Mouse (Mus musculus) megakaryocyte, adult 5-6 weeks (primary cell): ENCODE measurements around the gene Sirt4. TPM values are rescaled to one million over a fixed set of nuclear protein-coding genes. Genes with fewer than 3 reads are reported as not detected.
"Not testable (repeated sequence)": the region's sequence is repeated elsewhere in the genome, so short reads cannot be mapped to it uniquely, and the experiment has no call there.

ENCODE experiments used
- ATAC-seq: 2 replicates; pipeline ENCODE4 v1.8.0; 2016; ENCODE audit warnings: mild to moderate bottlenecking, inconsistent platforms; ENCODE audit not compliant: poor library complexity, severe bottlenecking
- total RNA-seq, 2 experiments: library from RNA; stranded (forward) in 1 of 2; stranded (reverse) in 1 of 2; fragments of 153-499, 151-499 nt in 1 of 2; fragments of 221-1000, 200-1000 nt in 1 of 2; gene quantifications; 2 replicates each; pipeline versions ENCODE4 v1.2.3 to v1.2.4; 2015 to 2017

Sirt4 gene
- total RNA-seq, 2 experiments from 2014 or later = 2.0 to 5.4 TPM

DNA sequence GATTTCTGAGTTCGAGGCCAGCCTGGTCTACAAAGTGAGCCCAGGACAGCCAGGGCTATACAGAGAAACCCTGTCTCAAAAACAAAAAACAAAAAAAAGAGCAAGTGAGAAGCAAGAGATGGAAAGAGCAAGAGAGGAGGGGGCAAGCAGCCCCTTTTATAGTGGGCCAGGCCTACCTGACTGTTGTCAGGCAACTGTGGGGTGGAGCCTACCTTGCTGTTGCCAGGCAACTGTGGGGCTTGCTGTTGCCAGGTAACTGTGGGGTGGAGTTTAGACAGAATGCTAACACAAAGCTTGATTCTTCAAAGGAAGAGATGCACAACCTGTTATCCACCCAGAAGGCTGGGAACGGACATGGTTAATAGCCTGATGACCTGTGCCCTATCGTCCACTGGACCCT, 11.1 kb upstream of the Sirt4 start:
- not testable (repeated sequence) for ATAC-seq

DNA sequence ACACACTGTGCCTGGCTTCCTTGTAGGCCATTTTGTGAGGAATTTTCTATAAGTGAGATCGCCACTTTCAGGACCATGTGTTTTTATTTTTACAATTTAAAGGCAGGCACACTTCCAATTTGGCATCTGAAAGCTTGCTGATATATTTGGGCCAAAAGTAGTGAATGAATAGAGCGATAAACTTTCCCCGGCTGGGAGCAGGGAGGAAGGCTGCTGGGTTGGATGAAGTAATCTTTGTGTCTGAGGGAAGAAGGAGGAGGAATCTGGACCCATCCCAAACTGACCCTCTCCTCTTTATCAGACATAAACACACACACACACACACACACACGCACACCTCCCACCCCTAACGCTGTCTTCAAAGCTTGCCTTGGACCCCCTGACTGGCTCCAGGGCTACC, 8.9 kb upstream of the Sirt4 start:
- ATAC-seq = no peak

DNA sequence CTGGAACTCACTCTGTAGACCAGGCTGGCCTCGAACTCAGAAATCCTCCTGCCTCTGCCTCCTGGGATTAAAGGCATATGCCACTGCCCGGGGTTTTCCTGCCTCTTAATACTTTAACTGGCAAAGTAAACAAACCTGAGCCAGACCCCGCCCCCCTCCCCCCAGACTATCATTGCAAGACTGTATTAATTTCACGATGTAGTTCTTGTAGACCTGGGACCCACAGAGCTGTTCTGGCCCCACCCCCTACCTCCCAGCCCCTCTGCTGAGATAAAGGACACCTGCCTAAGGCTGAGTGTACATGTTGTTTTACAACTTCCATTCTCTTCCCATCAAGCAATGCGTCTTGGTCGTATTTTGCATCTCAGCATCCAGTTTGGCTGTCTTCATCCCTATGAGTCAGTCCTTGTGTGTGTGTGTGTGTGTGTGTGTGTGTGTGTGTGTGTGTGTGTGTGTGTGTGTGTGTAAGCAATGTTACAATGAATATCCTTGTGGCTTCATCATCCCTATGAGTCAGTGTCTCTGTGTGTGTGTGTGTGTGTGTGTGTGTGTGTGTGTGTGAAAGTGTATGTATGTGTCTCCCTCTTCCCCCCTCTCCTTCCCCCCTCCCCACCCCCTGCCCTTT, 8.3 kb upstream of the Sirt4 start:
- no peak for ATAC-seq

GRCm38 (mm10) chr5:115491771-115492322, 7.3 kb upstream of the Sirt4 start:
- ATAC-seq = peak; percentile 5; the same call in 1 of the 2 replicates

DNA sequence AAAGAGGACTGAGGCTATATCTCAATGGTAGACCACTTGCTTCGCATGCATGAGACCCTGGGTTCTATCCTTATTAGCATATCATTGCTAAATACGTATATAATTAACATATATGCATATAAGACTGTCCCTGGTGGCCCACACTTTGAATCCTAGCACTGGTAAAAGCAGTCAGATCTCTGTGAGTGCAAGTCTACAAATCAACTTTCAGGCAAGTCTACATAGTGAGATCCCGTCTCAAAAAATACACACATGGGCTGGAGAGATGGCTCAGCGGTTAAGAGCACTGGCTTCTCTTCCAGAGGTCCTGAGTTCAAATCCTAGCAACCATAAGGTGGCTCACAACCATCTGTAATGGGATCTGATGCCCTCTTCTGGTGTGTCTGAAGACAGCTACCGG, 6.6 kb upstream of the Sirt4 start:
- ATAC-seq = no peak

DNA sequence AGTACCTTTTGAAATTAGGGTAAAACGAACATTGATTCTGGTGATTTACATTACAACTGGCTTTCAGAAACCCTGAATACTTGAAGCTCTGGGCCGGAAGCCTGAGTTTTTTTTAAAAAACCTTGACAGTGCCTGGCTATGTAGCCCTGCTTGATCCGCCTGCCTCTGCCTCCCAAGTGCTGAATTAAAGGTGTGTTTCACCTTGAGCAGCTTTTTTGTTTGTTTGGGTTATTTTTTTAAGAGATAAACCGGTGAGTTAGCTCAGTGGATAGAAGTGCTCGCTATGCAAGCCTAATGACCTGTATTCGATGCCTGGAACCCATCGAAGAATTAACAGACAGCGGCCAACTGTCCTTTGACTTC, 6.1 kb upstream of the Sirt4 start:
- ATAC-seq = peak; percentile 3

DNA sequence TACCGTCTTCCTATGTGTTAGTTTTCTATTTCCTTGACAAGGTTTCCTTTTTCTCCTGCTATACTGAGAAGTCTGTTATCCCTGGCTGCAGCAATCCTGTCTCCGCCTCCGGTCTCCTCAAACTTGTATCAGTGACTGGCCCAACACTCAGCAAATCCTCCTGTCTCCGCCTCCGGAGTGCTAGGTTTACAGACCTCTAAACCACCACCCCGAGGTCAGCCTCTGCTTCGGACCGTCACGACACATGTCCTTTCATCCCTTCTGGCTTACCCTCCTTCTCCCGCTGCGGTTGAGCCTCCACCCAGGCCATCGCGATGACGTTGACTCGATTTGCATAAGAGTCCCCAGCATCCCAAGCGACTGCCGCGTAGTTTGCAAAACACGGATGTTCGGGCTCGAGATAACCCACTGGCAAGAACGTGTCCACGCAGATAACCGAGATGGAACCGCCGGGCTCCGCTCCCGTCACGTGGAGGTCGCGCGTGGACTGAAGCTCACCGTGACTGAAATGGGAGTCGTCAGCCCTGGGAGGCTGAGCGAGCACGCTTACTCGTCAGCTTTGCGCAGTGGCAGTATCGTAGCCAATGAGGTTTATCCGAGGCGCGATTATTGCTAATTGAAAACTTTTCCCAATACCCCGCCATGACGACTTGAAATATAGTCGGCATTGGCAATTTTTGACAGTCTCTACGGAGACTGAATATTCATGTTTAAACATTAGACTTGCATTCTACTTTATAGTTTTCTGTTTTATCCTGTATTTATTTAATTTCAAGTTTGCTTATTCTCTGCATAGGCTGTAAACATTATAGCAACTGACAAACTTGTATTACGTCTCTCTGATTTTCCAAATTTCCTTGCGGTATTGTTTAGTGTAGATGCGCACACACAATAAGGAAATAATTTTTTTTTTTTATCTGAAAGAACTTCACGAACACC, 5.4 kb upstream of the Sirt4 start:
- peak; percentile 79 for ATAC-seq

DNA sequence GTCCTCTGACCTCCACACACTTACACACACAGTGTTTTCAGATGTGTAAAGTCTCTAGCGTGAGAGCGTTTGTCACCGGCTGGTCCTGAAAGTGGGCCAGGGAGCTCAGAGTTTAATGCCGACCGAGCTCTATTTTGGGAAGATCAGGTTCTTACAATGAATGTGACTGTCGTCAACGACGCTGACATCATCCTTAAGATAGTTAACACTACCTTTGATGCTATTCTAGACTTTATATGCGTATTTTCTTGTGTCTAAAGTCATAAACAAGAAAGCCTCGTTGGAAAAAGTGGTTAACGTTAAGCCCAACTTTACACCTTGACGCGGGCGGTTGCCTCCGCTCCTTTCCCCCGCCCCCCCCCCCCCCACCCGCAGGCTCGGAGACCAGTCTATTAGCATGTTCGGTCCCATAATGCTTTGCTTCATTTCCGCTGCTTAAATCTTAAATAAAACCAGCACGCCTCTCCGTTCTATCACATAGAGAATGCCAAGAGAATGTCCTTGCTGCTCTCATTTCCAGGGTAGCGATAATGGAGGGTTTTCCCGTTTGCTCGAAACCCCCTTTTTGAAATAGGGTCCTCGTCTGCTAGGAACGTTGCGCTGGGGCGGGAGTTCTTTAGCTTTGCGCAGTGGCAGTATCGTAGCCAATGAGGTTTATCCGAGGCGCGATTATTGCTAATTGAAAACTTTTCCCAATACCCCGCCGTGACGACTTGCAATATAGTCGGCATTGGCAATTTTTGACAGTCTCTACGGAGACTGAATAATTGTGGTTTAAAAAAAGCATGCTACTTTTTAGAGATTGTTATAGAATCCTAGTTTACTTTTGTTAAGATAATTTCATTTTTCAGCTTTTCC, 4.5 kb upstream of the Sirt4 start:
- peak; percentile 36 for ATAC-seq

- no peak for ATAC-seq
Measured at GRCm38 (mm10) chr5:115487942-115488580, 3.5 kb upstream of the Sirt4 start.

- no peak for ATAC-seq
Measured at GRCm38 (mm10) chr5:115487353-115487752, 2.8 kb upstream of the Sirt4 start.

GRCm38 (mm10) chr5:115486726-115487125, 2.2 kb upstream of the Sirt4 start:
- ATAC-seq = no peak

GRCm38 (mm10) chr5:115485489-115486205, 1.1 kb upstream of the Sirt4 start:
- ATAC-seq = no peak

- no peak for ATAC-seq
Measured at GRCm38 (mm10) chr5:115484996-115485395, 471 bp upstream of the Sirt4 start.

DNA sequence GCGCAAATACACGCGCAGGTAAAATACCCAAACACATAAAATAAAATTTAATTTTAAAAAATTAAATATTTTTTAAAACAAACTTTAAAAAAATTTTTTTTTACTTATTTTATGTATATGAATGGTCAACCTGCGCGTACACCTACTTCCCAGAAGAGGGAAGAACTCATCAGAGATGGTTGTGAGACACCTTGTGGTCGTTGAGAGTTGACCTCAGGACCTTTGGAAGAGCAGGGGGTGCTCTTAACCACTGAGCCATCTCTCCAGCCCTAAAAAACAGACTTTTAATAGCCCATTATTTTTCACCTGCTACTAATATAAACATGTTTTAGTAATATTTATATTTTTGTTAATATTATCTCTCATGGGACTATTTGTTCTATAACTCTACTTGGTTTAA, 1.1 kb downstream of the Sirt4 start:
- ATAC-seq = no peak

DNA sequence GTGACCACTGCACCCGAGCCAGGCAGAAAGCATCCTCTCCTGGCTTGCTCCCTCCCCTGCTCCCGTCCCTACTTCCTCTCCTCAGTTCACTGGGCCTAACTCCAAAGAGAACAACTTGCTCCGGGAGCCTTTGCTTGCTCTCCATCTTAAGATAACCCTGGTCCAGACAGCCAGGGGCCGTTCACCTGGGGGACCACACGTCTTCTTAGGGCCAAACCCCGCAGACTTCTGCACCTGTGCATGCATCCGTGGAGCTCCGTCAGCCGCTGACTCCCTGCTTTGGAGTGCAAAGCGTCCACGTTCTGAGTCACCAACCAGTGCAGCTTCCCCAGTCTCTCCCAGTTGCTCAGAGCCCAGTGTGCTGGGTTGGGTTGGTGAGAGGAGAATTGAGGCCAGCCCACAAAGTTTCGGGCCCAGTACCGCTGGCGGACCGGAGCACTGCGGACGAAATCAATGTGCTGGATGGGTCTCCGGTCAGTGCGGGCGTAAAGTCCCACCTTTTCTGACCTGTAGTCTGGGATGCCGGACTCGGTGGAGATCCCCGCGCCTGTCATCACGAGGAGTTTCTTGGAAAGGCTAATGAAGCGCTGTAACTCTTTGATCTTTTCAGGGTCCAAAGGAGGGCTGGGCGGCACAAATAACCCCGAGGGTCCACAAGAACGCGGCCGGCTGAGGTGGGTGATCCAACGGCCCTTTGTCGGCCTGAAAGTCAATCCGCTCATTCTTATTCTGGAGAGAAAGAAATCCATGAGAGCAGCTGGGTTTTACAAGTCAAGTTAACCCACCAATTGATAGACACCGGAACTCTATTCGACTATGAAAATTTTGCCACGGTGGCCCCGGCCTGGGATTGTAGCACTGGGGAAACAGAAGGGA, 1.9 kb downstream of the Sirt4 start:
- no peak for ATAC-seq

DNA sequence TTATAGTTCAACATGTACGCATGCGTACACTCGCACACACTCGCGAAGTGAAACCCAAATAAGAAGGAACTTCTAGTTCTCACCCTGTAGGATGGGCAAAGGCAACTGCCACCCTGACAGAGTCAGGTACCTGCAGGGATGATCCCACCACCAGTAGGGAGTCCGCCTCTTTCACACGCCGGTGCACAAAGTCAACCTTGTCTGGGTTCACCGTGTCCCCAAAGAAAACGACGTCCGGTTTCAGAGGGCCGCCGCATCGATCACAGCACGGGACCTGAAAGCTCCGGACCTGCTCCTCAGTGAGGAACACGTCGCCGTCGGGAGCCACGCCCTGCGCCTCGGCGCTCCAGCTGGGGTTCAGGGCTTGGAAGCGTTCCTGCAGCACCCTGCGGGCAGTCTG, 4.4 kb downstream of the Sirt4 start:
- no peak for ATAC-seq

DNA sequence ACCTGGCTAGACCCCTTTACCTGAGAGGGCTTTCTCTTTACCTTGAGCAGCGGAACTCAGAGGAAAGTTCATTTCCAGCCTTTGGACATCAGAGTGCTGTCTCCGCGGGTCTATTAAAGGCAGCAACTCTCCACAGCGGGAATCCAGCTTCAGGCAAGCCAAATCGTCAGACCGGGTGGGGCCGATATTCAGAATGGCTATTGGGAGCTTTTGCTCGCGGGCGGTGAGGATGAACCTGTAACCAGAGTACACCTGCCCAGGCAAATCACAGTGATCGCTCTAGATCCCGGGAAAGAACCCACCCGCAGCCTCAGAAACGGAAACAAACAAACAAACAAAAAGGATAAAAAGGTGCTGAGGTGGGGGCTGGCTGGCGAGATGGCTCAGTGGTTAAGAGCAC, 5.0 kb downstream of the Sirt4 start:
- ATAC-seq = no peak

- ATAC-seq = no peak
Measured at GRCm38 (mm10) chr5:115476107-115476727, 8.3 kb downstream of the Sirt4 start.
